ENCODE assay signal across 8 mouse cellular contexts in the genomic region with DNA sequence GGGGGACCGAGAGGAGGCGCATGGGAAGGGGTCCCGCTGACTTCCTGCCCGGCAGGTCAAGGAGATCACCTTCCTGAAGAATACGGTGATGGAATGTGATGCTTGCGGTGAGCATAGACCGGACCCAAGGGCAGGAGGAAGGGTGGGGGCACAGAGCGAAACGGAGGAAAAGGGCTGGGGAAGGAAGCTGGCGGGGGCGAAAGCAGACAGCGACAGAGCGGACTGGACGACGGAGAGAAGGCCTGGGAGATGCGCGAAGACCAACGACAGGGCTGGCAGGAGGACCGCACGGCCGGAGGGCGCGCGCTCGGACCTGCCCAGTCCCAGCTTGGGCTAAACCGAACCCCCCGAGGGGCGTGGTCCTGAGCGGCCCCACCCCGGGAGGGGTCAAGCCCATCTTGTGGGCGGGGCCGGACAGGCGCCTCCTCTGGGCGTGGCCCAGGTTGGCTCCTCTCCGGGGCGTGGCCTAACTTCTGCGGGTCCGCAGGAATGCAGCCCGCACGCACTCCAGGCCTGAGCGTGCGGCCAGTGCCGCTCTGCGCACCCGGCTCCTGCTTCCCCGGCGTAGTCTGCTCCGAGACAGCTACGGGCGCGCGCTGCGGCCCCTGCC. TPM values are rescaled to one million over a fixed set of nuclear protein-coding genes. Genes with fewer than 3 reads are reported as not detected.
DNase-seq lines count a peak whose midpoint lies in the region; ATAC-seq and TF ChIP-seq lines count a peak whose summit lies in the region.

No protein-coding gene starts in this region.

- peak overlapping the region; percentile 39; the same call in 1 of the 2 replicates for H3K9ac ChIP-seq in intestine, embryonic 16.5 days (ENCODE audit: low read depth, low read length)
- H3K9ac ChIP-seq in neural tube, embryonic 13.5 days: no peak overlapping the region

- WGBS in intestine, embryonic 16.5 days: 1% methylated on average over 53 of the region's 53 CpGs
- WGBS in neural tube, embryonic 13.5 days: under 1% methylated on average over 53 of the region's 53 CpGs

- no peak overlapping the region for H3K27ac ChIP-seq in layer of hippocampus, adult 2 months
- H3K27ac ChIP-seq in intestine, embryonic 16.5 days (ENCODE audit: low read length): no peak overlapping the region
- H3K27ac ChIP-seq in neural tube, embryonic 13.5 days (replicated peaks): no peak overlapping the region

- H3K4me1 ChIP-seq in intestine, embryonic 16.5 days (ENCODE audit: control insufficient read depth, insufficient read depth, low read length): peaks cover 30% of the 10 kb centered on the region
- peaks cover 29% of the 10 kb centered on the region for H3K4me1 ChIP-seq in neural tube, embryonic 13.5 days (replicated peaks)

- peak in 1 of 2 experiments; percentile 47 for DNase-seq in layer of hippocampus, adult 2 months (ENCODE audit: low spot score in 2 of 2)
- no peak for DNase-seq in layer of hippocampus, adult 9-10 months (ENCODE audit: low spot score)
- peak; percentile 82 for DNase-seq in embryo, embryonic 10.5 days (ENCODE audit: low spot score)
- DNase-seq in lung, adult 18-20 months: peak; percentile 80 to 85
- peak; percentile 52 for DNase-seq in thymus, postnatal 25 days

- no peak for TF ChIP-seq CTCF in layer of hippocampus, adult 2 months (conservative IDR thresholded peaks at IDR 0.05)

- H3K4me2 ChIP-seq in intestine, embryonic 16.5 days (ENCODE audit: low read depth, low read length): peak overlapping the region; percentile 79
- peak overlapping the region; percentile 50 for H3K4me2 ChIP-seq in neural tube, embryonic 13.5 days

- H3K27me3 ChIP-seq in intestine, embryonic 16.5 days (replicated peaks; ENCODE audit: control insufficient read depth, insufficient read depth, low read length): peaks cover 70% of the 10 kb centered on the region
- H3K27me3 ChIP-seq in neural tube, embryonic 13.5 days: peaks cover 81% of the 10 kb centered on the region

- ATAC-seq in granulocyte monocyte progenitor cell, adult 5-6 weeks (replicated peaks; ENCODE audit: poor library complexity, severe bottlenecking): peak; percentile 63
- ATAC-seq in intestine, embryonic 16.5 days: peak; percentile 76
- peak; percentile 67; the same call in 1 of the 2 replicates for ATAC-seq in neural tube, embryonic 13.5 days (ENCODE audit: low read depth)

- H3K36me3 ChIP-seq in intestine, embryonic 16.5 days (ENCODE audit: control insufficient read depth, insufficient read depth, low read length): no peaks in the 10 kb centered on the region
- no peaks in the 10 kb centered on the region for H3K36me3 ChIP-seq in neural tube, embryonic 13.5 days

- H3K9me3 ChIP-seq in intestine, embryonic 16.5 days (ENCODE audit: control insufficient read depth, low read length): no peaks in the 10 kb centered on the region
- H3K9me3 ChIP-seq in neural tube, embryonic 13.5 days: 0 out of 2 replicates have a peak, but pooled peaks cover 2% of the 10 kb centered on the region

- H3K4me3 ChIP-seq in layer of hippocampus, adult 2 months: peak overlapping the region; percentile 22; the same call in 1 of the 2 replicates
- peak overlapping the region; percentile 48 for H3K4me3 ChIP-seq in intestine, embryonic 16.5 days (ENCODE audit: low read length)
- H3K4me3 ChIP-seq in neural tube, embryonic 13.5 days: peak overlapping the region; percentile 31

RNA-seq across cellular contexts. Expression of a gene that starts 1.1 kb away (rescaled TPM):
- under 1 TPM; 0.29 to 0.56 TPM for total RNA-seq in layer of hippocampus, adult 2 months (2021)
- total RNA-seq in granulocyte monocyte progenitor cell, adult 5-6 weeks (2014; fragmentation: Nextera tagmentation): 0.88 TPM in 1 of 2 replicates, not detected in the other
- not detected in 2 replicates for total RNA-seq in granulocyte monocyte progenitor cell, adult 5-6 weeks (2017)
- 0.39 and 0.51 TPM in 2 replicates for polyA plus RNA-seq in intestine, embryonic 16.5 days (2015; fragmentation: Nextera tagmentation; extraction: Ambion mirVana)
- polyA plus RNA-seq in neural tube, embryonic 13.5 days (2015; fragmentation: Nextera tagmentation; extraction: Ambion mirVana): 0.55 and 1.8 TPM in 2 replicates

RNA-seq across cellular contexts. Expression of a gene that starts 21.3 kb away (rescaled TPM):
- total RNA-seq in layer of hippocampus, adult 2 months (2021): 10 to 100 TPM; 67.7 to 68.7 TPM
- 30.6 and 33.7 TPM in 2 replicates for total RNA-seq in granulocyte monocyte progenitor cell, adult 5-6 weeks (2014; fragmentation: Nextera tagmentation)
- 24.2 and 30.8 TPM in 2 replicates for total RNA-seq in granulocyte monocyte progenitor cell, adult 5-6 weeks (2017)
- 6.8 and 7.4 TPM in 2 replicates for polyA plus RNA-seq in intestine, embryonic 16.5 days (2015; fragmentation: Nextera tagmentation; extraction: Ambion mirVana)
- 16.3 and 17.3 TPM in 2 replicates for polyA plus RNA-seq in neural tube, embryonic 13.5 days (2015; fragmentation: Nextera tagmentation; extraction: Ambion mirVana)

RNA-seq across cellular contexts. Expression of a gene that starts 44.8 kb away (rescaled TPM):
- 10 to 100 TPM; 12.1 to 14.4 TPM for total RNA-seq in layer of hippocampus, adult 2 months (2021)
- not detected in 2 replicates for total RNA-seq in granulocyte monocyte progenitor cell, adult 5-6 weeks (2014; fragmentation: Nextera tagmentation)
- not detected in 2 replicates for total RNA-seq in granulocyte monocyte progenitor cell, adult 5-6 weeks (2017)
- polyA plus RNA-seq in intestine, embryonic 16.5 days (2015; fragmentation: Nextera tagmentation; extraction: Ambion mirVana): 0.53 and 0.78 TPM in 2 replicates
- 2.4 and 3.3 TPM in 2 replicates for polyA plus RNA-seq in neural tube, embryonic 13.5 days (2015; fragmentation: Nextera tagmentation; extraction: Ambion mirVana)

RNA-seq across cellular contexts. Expression of a gene that starts 58.8 kb away (rescaled TPM):
- total RNA-seq in layer of hippocampus, adult 2 months (2021): 100 to 1,000 TPM; 110 to 113 TPM
- total RNA-seq in granulocyte monocyte progenitor cell, adult 5-6 weeks (2014; fragmentation: Nextera tagmentation): not detected in 2 replicates
- not detected in 2 replicates for total RNA-seq in granulocyte monocyte progenitor cell, adult 5-6 weeks (2017)
- 2.1 and 3.2 TPM in 2 replicates for polyA plus RNA-seq in intestine, embryonic 16.5 days (2015; fragmentation: Nextera tagmentation; extraction: Ambion mirVana)
- polyA plus RNA-seq in neural tube, embryonic 13.5 days (2015; fragmentation: Nextera tagmentation; extraction: Ambion mirVana): 23.3 and 26.2 TPM in 2 replicates

Comparison
In these comparisons a context has a peak if more than half of its experiments do, and no peak if none do; other contexts are left out.
1. RNA of a gene that starts 44.8 kb away (total RNA-seq): 12.1 to 14.4 TPM in layer of hippocampus, adult 2 months; not detected in granulocyte monocyte progenitor cell, adult 5-6 weeks; every median in the first group is over 10 times any median in the second.
2. Peak in every context shown above with its lines, with median percentiles within 50 percentile points of each other: H3K4me3 ChIP-seq and ATAC-seq.